Mouse (Mus musculus) heart, embryonic 10.5 days (tissue): ENCODE data around the gene Rps6kl1. TPM values are rescaled to one million over a fixed set of nuclear protein-coding genes. Genes with fewer than 3 reads are reported as not detected.

Experiments used
- DNase-seq: peaks from one replicate; pipeline ENCODE4 v3.0.0-alpha.2; 2017; ENCODE audit warnings: low spot score
- H3K27ac ChIP-seq: fragments of 300-500 bp; sonication (generic); 2 replicates; pipeline ENCODE4 v1.5.1; 2016; ENCODE audit warnings: mild to moderate bottlenecking
- H3K27me3 ChIP-seq: fragments of 300-500 bp; sonication (generic); 2 replicates; pipeline ENCODE4 v1.6.1; 2016; ENCODE audit warnings: mild to moderate bottlenecking; ENCODE audit not compliant: poor library complexity, insufficient read depth, severe bottlenecking
- H3K36me3 ChIP-seq: fragments of 300-500 bp; sonication (generic); 2 replicates; pipeline ENCODE4 v1.6.1; 2016; ENCODE audit warnings: mild to moderate bottlenecking, moderate library complexity
- H3K4me1 ChIP-seq: fragments of 300-500 bp; sonication (generic); 2 replicates; pipeline ENCODE4 v1.6.1; 2016; ENCODE audit warnings: mild to moderate bottlenecking
- H3K4me3 ChIP-seq: fragments of 300-500 bp; sonication (generic); 2 replicates; pipeline ENCODE4 v1.5.1; 2016; ENCODE audit warnings: mild to moderate bottlenecking, moderate library complexity
- H3K9me3 ChIP-seq: fragments of 300-500 bp; sonication (generic); 2 replicates; pipeline ENCODE4 v1.6.1; 2016; ENCODE audit warnings: mild to moderate bottlenecking, moderate library complexity
- WGBS: fragments of 180-500 bp; shearing (Covaris S2); methylation state at CpG from one replicate; pipeline ENCODE4 v1.1.7; 2016; 5-methylcytosine and 5-hydroxymethylcytosine counted together
- polyA plus RNA-seq: library from polyadenylated mRNA; unstranded; fragments of >200 nt; fragmentation: Nextera tagmentation; extraction: Ambion mirVana; gene quantifications from 2 replicates; pipeline ENCODE4 v1.2.1, GENCODE M21; 2016

Rps6kl1 gene
- 1.4 and 1.5 TPM in 2 replicates for polyA plus RNA-seq

DNA sequence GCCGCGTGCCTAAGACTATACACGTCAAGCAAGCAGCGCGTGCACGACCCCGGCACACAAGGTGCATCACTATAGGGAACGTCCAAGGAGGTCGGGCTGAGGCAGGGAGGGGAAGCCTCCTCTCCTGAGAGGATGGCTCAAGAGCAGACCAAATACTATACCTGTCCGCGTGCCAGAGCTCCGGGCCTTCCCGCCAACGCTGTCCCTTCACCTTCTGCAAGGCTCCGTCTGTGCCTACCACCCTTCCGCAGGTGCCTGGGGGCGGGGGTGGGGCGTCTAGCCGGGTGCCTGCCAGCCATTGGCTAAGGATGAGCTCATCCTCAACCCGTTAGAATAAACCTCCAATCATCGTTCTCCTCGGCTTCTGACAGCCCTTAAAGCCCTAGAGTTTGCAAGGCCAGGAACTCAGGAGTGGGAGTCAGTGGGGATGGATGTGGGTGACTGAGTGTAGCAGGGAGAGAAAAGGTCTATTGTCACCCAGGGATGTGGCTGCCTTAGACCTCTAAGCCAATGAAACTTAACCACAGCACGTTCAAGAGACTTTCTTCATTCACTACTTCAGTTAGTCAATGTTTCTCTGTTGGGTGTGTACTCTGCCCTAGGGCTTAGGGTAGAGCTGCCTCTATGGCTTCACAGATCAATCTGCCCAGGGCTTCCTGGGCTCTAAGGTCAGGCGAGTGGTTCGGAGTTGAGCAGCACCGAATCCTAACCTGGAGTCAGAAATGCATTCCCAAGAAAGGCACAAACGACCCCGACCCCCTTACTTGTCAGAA, at the start of gene Rps6kl1:
Rps6kl1 (minus strand) TSS at position 263 of the 773 bp plus-strand sequence.
- Histone ChIP-seq H3K4me3 (peak within 1 kb of the TSS; percentile 56), H3K9me3 (no peaks in the 10 kb centered on the region), H3K27ac (peak within 1 kb of the TSS; percentile 44; the same call in 1 of the 2 replicates), H3K36me3 (no peaks in the 10 kb centered on the region), H3K27me3 (peaks cover 35% of the 10 kb centered on the region), H3K4me1 (peaks cover 35% of the 10 kb centered on the region)
- DNase-seq: no peak
- WGBS: 16% methylated on average over 28 of the region's 28 CpGs

DNA sequence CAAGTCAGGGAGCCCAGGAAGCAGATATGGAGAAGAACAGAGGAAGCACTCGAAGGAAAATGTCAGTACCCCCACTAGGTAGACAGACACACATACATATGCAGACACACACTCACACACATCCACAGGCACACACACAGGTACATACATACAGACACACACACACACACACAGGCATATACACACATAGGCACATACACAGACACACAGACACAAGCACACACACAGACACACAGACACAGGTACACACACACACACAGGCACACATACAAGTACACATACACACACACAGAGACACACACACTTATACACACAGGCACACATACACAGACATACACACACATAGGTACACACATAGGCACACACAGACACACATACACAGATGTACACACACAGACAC, 48.9 kb upstream of the Rps6kl1 start:
- 67% methylated on average over 1 of the region's 1 CpGs for whole genome bisulfite sequencing

DNA sequence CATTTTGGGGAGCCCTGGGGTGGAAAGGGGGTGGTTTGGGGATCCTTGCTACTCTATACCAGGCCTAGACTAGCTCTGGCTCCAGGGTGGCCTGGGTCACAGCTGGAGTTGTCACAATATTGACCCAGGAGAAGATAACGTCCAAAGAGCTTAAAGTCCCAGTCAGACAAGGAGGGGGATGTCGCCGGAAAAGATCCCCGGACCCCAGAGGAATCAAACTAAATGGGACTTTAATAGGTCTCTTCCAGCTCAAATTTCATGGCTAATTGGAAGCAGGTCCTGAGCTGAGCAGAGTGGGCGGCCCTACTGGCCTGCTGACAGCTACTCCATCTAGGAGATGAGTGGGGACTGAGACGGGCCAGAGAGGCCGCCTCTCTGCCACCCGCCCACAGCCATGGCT, 46.9 kb upstream of the Rps6kl1 start:
- peaks cover 29% of the 10 kb centered on the region for H3K27me3 ChIP-seq
- 32% methylated on average over 8 of the region's 8 CpGs for WGBS
- H3K4me1 ChIP-seq: peaks cover 61% of the 10 kb centered on the region
- no peak for DNase-seq
- no peak overlapping the region for H3K27ac ChIP-seq
- no peak overlapping the region for H3K4me3 ChIP-seq
- no peaks in the 10 kb centered on the region for H3K36me3 ChIP-seq
- no peaks in the 10 kb centered on the region for H3K9me3 ChIP-seq

More for the DNA sequence above, 48.9 kb upstream of the Rps6kl1 start:
- no peaks in the 10 kb centered on the region for H3K36me3 ChIP-seq
- no peak overlapping the region for H3K4me3 ChIP-seq
- H3K27me3 ChIP-seq: peaks cover 13% of the 10 kb centered on the region
- no peak overlapping the region for H3K27ac ChIP-seq
- peaks cover 60% of the 10 kb centered on the region for H3K4me1 ChIP-seq
- no peak for DNase-seq
- H3K9me3 ChIP-seq: no peaks in the 10 kb centered on the region

DNA sequence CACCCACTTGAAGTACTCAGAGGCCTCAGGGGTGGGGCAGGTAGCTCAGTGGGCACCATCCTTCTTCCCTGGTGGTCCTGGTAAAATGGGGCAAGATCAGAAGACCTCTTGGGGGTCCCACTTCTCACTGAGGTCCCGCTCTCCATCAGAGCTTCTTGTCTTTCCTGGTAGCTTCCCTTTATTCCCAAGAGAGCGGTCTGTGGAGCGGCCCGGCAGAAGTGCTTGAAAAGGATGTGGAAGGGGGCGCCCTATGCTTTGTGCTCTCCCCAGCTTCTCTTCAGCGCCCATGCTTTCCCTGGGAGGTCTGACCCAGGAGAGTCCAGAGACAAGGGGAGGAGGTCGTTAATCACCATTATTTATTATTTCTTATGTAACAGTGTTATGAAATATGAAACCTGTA, 46.3 kb upstream of the Rps6kl1 start:
- peaks cover 66% of the 10 kb centered on the region for H3K4me1 ChIP-seq
- H3K4me3 ChIP-seq: no peak overlapping the region
- peak overlapping the region; percentile 37; the same call in 1 of the 2 replicates for H3K27ac ChIP-seq
- no peaks in the 10 kb centered on the region for H3K36me3 ChIP-seq
- DNase-seq: no peak
- 76% methylated on average over 7 of the region's 7 CpGs for WGBS
- no peaks in the 10 kb centered on the region for H3K9me3 ChIP-seq
- peaks cover 34% of the 10 kb centered on the region for H3K27me3 ChIP-seq

DNA sequence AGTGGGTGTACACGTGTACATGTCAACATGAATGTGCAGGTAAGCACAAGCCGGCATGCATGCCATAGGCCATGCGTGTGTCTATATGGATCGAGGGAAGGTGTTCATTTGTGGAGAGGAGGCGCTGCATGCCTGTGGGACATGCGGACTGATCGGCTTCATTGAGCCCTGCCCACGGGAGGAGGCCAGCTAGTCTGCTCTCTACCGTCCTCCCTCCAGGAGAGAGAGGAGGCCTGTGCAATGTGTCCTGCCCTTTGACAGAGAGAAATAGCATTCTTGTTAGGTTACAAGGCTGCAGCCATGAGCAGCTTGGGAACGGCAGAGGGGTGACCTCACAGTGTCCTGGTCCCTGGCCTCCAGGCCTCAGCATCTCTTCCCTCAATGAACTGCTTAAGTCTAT, 45.1 kb upstream of the Rps6kl1 start:
- Histone ChIP-seq H3K36me3 (no peaks in the 10 kb centered on the region), H3K27ac (peak overlapping the region; percentile 37; the same call in 1 of the 2 replicates), H3K4me1 (peaks cover 57% of the 10 kb centered on the region), H3K9me3 (no peaks in the 10 kb centered on the region), H3K4me3 (no peak overlapping the region), H3K27me3 (peaks cover 36% of the 10 kb centered on the region)
- 76% methylated on average over 10 of the region's 10 CpGs for WGBS
- no peak for DNase-seq

DNA sequence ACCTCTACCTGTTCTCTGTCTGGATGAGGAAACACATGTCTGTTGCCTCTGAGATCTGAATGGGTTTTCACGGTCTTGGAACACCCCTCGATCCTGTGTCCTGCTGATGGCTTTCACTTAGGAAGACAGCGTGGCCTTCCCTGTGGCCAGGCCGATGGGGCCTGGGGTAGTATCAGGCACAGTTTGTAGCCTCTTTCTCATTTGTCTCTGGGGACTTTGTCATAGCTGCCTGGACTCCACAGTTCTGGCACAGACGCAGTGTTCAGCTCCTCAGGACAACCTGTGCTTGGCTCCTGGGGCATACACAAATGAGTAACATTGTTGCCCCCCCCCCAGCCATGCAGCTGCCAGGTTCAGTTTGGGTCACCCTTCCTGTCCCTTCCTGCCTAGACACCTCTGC, 44.0 kb upstream of the Rps6kl1 start:
- Histone ChIP-seq H3K27ac (no peak overlapping the region), H3K36me3 (no peaks in the 10 kb centered on the region), H3K9me3 (no peaks in the 10 kb centered on the region), H3K27me3 (peaks cover 36% of the 10 kb centered on the region), H3K4me1 (peaks cover 49% of the 10 kb centered on the region), H3K4me3 (no peak overlapping the region)
- no peak for DNase-seq
- WGBS: 80% methylated on average over 5 of the region's 5 CpGs

DNA sequence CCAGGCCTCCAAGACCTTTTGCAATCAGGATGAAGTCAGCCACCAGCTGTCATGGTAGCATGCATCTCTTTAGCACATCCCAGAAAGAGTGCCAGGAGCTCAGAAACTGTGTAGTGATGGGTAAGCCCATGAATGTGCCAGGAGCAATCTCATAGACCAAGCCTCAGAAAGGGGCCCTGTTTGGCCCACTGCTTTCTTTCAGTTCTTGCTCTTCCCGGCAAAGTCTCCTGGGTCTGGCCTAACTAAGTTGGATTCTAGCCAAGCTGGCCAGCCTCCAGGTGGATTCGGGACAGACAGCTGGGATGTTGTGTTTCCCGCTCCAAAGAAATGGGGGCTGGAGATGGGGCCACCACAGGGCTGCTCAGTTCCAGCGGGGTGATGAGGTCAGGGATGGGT, 43.6 kb upstream of the Rps6kl1 start:
- WGBS: 54% methylated on average over 4 of the region's 4 CpGs
- Histone ChIP-seq H3K4me1 (peaks cover 49% of the 10 kb centered on the region), H3K36me3 (no peaks in the 10 kb centered on the region), H3K4me3 (no peak overlapping the region), H3K27me3 (peaks cover 36% of the 10 kb centered on the region), H3K27ac (no peak overlapping the region), H3K9me3 (no peaks in the 10 kb centered on the region)
- no peak for DNase-seq

DNA sequence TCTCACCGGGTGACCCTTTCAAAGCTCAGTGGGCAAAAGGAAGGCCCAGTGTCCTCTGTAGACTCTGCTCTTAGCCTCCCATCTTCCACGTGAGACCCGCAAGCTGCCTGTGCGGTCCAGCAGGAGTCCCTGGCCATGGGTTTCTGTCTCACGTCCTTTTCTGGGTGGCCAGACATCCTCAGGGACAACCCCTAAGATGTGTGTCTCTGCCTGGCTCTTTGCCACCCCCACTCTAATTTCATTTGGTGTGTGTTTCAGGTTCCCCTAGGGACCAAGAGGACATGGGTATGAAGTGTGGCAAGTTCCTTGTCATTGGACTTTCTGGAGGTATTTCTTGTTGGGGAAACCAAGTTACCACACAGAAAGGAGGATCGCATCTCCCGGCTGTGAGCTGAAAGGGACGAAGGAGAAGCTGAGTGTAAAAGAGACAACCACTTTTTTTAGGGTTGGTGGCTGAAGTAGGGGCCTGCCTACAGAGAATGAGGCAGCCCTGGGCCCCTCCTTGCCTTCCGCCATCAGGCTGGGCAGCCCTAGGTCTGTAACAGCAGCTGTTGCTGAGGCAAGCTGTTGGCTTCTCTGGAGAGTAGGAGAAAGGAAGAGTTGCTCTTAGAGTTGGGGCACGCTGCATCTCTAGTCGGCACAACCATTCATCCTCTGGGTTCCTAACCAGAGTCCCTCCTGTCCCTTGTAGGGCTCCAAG, 43.0 kb upstream of the Rps6kl1 start:
- no peak for DNase-seq
- 89% methylated on average over 11 of the region's 11 CpGs for WGBS
- Histone ChIP-seq H3K27ac (no peak overlapping the region), H3K36me3 (no peaks in the 10 kb centered on the region), H3K4me3 (no peak overlapping the region), H3K4me1 (peaks cover 49% of the 10 kb centered on the region), H3K9me3 (no peaks in the 10 kb centered on the region), H3K27me3 (peaks cover 31% of the 10 kb centered on the region)

DNA sequence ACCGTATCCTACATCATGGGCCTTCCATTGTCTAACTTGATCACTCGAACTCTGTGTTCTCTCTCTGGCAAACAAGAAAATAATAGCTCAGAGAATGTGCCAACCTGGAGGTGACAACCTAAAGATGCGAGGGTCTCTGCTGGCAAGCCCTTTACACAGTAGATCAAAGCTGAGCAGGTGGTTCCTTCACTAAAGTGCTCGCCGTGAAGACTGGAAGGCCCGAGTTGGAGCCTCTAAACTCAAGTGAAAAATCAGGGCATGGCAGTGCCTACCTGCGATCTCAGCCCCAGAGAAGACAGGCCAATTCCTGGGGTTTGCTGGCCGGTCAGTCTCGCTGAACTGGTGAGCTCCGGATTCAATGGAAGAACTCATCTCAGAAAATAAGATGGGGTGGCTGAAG, 42.1 kb upstream of the Rps6kl1 start:
- H3K4me3 ChIP-seq: no peak overlapping the region
- H3K36me3 ChIP-seq: no peaks in the 10 kb centered on the region
- no peaks in the 10 kb centered on the region for H3K9me3 ChIP-seq
- 82% methylated on average over 10 of the region's 10 CpGs for whole genome bisulfite sequencing
- 0 out of 2 replicates have a peak overlapping the region, but pooled peaks have one; percentile 37 for H3K27ac ChIP-seq
- no peak for DNase-seq
- H3K4me1 ChIP-seq: peaks cover 44% of the 10 kb centered on the region
- peaks cover 29% of the 10 kb centered on the region; the same call in 1 of the 2 replicates for H3K27me3 ChIP-seq

DNA sequence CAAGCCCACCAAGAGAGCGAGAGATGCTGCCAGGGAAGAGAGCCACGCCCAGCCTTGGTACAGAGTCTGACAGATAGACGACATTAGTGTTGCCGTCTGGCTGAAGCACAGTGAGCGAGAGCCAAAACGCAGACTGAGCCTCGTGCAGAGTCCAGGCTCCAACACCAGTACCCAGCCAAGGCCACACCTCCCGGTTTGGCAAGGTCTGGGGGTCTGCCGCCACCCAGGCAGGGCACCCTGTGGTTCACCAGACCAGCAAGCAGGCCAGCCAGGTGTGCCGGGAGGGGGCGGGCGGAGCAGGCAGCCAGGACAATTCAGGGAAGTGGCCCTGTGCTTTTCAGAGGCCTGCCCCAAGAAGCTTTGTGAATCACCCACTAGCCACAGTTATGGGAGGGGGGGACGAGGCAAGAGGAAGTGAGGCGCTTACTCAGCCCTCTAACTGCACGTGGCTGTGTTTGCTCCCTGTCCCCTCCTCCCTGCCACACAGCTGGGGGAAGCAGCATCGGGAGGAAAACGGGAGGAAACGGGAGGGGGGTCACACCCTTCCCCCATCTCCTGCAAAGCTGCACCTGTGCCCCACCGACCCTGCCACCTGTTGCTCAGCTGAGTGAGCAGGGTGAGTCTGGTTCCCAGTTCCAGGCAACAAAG, 41.5 kb upstream of the Rps6kl1 start:
- H3K4me1 ChIP-seq: peaks cover 38% of the 10 kb centered on the region
- H3K27me3 ChIP-seq: peaks cover 29% of the 10 kb centered on the region; the same call in 1 of the 2 replicates
- peak overlapping the region; percentile 37 for H3K27ac ChIP-seq
- H3K4me3 ChIP-seq: no peak overlapping the region
- DNase-seq: no peak
- 24% methylated on average over 19 of the region's 19 CpGs for WGBS
- H3K36me3 ChIP-seq: no peaks in the 10 kb centered on the region
- H3K9me3 ChIP-seq: no peaks in the 10 kb centered on the region

DNA sequence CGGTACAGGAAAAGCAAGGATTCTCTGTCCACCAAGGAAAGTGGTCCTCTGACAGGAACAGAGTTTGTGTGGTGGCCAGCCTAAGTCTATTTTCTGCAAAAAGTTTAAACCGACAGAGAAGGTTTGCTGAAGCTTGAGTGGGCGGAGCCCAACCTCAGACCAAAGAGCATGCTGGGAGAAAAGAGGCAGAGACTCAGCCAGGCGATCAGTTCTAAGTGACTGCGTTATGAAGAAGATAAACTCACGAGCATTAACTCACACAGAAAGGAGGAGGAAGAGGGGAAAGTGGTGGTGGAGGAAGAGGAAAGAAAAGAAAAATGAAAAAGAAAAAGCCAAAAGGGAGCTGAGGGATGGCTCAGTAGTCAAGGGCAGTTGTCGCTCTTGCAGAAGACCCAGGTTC, 39.2 kb upstream of the Rps6kl1 start:
- Histone ChIP-seq H3K9me3 (no peaks in the 10 kb centered on the region), H3K36me3 (no peaks in the 10 kb centered on the region), H3K27me3 (peaks cover 25% of the 10 kb centered on the region; the same call in 1 of the 2 replicates), H3K4me1 (peaks cover 27% of the 10 kb centered on the region), H3K27ac (no peak overlapping the region), H3K4me3 (no peak overlapping the region)
- 65% methylated on average over 7 of the region's 7 CpGs for WGBS
- no peak for DNase-seq

DNA sequence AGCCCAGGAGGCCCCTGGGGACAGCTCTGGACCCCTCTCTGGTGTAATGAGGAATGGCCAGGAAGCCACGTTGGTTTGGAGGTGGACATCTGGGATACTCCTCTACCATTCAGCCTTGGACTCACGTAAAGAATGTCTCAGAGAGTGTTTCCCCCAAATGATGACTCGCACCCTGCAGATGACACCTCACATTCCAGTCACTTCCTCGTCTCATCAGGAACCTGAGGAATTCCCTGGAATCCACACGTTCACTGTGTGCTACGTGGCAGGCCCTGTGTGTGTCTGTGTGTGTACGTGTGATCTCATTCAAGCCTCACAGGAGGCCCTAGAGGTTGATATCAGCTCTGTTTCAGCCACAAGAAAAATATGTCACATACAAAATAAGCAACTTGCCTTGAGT, 35.3 kb upstream of the Rps6kl1 start:
- H3K4me3 ChIP-seq: no peak overlapping the region
- H3K36me3 ChIP-seq: no peaks in the 10 kb centered on the region
- H3K4me1 ChIP-seq: peaks cover 24% of the 10 kb centered on the region
- WGBS: 45% methylated on average over 7 of the region's 7 CpGs
- peaks cover 18% of the 10 kb centered on the region for H3K27me3 ChIP-seq
- no peak for DNase-seq
- H3K27ac ChIP-seq: peak overlapping the region; percentile 67
- H3K9me3 ChIP-seq: no peaks in the 10 kb centered on the region

DNA sequence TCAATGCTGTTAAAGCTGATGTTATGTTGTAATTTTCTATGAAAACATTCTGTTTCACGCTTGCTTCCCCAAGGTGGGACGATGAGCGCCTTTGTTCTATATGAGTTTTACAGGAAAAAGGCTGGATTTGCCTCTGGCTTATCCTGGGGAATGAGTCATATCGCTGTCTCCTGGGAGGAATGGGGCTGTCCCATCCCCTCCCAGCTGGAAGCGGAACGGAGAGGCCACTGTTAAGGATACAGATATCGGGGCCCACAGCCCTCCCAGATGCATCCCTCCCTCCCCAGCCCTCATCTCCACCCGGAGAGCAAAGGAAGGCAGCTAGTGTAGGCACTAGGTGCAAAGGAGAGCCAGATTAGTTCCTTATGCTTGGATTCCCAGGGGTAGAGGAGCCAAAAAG, 34.7 kb upstream of the Rps6kl1 start:
- H3K27ac ChIP-seq: peak overlapping the region; percentile 67

More for the DNA sequence above, 34.7 kb upstream of the Rps6kl1 start:
- 35% methylated on average over 8 of the region's 8 CpGs for WGBS
- Histone ChIP-seq H3K27me3 (peaks cover 23% of the 10 kb centered on the region), H3K9me3 (no peaks in the 10 kb centered on the region), H3K4me1 (peaks cover 29% of the 10 kb centered on the region), H3K36me3 (no peaks in the 10 kb centered on the region), H3K4me3 (no peak overlapping the region)
- no peak for DNase-seq
